Mouse (Mus musculus) intestine, embryonic 16.5 days (tissue): ENCODE measurements at regions not wholly inside any gene's neighbourhood (a gene's known extent, or its start where the extent isn't known, plus 50 kb on each side); places are given as distances from the start of the nearest gene placed in this dataset.
A peak's percentile ranks its signal among the peaks of the same experiment; 100 is the strongest.

Experiments
- ATAC-seq: fragments of 200-750 bp; cut with Nextera tagmentation; 2 replicates; pipeline ENCODE4 v1.8.0; 2017; ENCODE audit warnings: moderate TSS enrichment, moderate library complexity
- H3K27ac ChIP-seq: fragments of 300-500 bp; sonication (generic); 2 replicates; pipeline ENCODE4 v1.5.1; 2014; ENCODE audit warnings: mild to moderate bottlenecking, low read length
- H3K27me3 ChIP-seq: fragments of 300-500 bp; sonication (generic); replicated peaks from 2 replicates; pipeline ENCODE4 v1.6.1; 2014; ENCODE audit warnings: low read length, control low read depth, mixed read lengths; ENCODE audit not compliant: control insufficient read depth, insufficient read depth
- H3K36me3 ChIP-seq: fragments of 300-500 bp; sonication (generic); 2 replicates; pipeline ENCODE4 v1.6.1; 2014; ENCODE audit warnings: low read length, control low read depth; ENCODE audit not compliant: control insufficient read depth, insufficient read depth
- H3K4me1 ChIP-seq: fragments of 300-500 bp; sonication (generic); 2 replicates; pipeline ENCODE4 v1.6.1; 2014; ENCODE audit warnings: low read length, control low read depth, mixed read lengths; ENCODE audit not compliant: control insufficient read depth, insufficient read depth
- H3K4me2 ChIP-seq: fragments of 300-500 bp; sonication (generic); 2 replicates; pipeline ENCODE4 v1.6.1; 2014; ENCODE audit warnings: low read depth, low read length, control low read depth
- H3K4me3 ChIP-seq: fragments of 300-500 bp; sonication (generic); 2 replicates; pipeline ENCODE4 v1.5.1; 2014; ENCODE audit warnings: mild to moderate bottlenecking, low read length
- H3K9ac ChIP-seq: fragments of 300-500 bp; sonication (generic); 2 replicates; pipeline ENCODE4 v1.6.1; 2014; ENCODE audit warnings: low read depth, low read length
- H3K9me3 ChIP-seq: fragments of 300-500 bp; sonication (generic); 2 replicates; pipeline ENCODE4 v1.6.1; 2016; ENCODE audit warnings: low read length, control low read depth; ENCODE audit not compliant: control insufficient read depth
- WGBS: fragments of 180-500 bp; shearing (Covaris S2); extraction: QIAGEN DNeasy Blood & Tissue Kit; methylation state at CpG from one replicate; pipeline ENCODE4 v1.1.7; 2014; 5-methylcytosine and 5-hydroxymethylcytosine counted together

DNA sequence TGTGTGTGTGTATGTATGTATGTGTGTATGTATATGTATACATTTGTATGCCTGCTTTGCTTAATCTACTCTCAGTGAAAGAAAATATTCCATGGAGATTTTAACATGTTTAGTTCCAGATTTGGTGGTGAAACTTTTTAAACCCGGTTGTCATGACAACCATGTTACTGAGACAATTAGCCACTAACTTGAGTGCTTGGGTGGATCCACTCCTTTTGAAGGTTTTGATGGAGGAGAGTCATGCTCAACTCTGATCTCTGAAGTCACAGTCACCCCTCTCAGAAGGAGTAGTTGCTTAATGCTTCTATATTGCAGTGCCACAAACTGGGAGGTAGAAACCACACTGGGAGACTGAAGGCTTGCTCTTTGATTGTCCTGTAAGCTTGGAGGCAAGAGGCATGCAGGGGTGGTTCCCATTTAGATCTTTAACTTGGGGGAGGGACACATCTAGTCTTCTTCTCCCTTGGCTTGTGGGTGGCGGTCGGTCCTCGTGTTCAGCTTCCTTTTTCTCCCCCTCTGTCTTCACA is 301.6 kb upstream of the Cdh11 start:
- H3K4me3 ChIP-seq: no peak overlapping the region
- 84% methylated on average over 4 of the region's 4 CpGs for WGBS
- H3K27ac ChIP-seq: no peak overlapping the region

DNA sequence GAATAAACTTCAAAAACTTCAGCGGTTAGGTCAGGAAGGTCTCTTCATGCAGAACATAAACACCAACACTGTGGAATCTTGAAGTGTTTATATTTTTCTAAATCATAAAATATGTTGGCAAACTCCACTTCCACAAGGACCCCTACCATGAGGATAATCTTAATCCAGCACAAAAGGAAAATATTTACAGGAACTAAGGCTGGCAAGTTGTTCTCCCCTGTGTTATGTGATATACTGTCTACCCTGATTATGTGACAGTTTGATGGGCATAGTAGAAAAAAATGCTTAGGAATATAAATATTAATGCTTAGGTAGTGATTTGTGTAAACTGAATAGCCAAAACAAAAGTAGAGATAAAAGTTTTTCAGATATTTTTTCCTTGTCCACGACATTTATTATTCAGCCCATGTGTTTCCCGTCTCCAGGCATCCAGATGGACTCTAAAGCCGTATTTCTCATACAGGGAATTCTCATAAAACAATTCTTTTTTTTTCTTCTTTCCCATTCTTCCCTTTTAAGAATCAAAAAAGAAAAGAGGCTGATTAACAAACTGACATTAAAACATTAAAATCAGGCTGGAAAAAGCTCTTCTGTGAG is 311.2 kb upstream of the Cdh11 start:
- H3K36me3 ChIP-seq: no peaks in the 10 kb centered on the region
- ATAC-seq: no peak
- H3K4me2 ChIP-seq: no peak overlapping the region
- H3K4me1 ChIP-seq: no peaks in the 10 kb centered on the region
- no peak overlapping the region for H3K4me3 ChIP-seq
- H3K27ac ChIP-seq: no peak overlapping the region
- no peaks in the 10 kb centered on the region for H3K9me3 ChIP-seq
- no peaks in the 10 kb centered on the region for H3K27me3 ChIP-seq
- 43% methylated on average over 4 of the region's 4 CpGs for WGBS
- no peak overlapping the region for H3K9ac ChIP-seq

More for the DNA sequence above, 301.6 kb upstream of the Cdh11 start:
- Histone ChIP-seq H3K4me2 (no peak overlapping the region), H3K27me3 (no peaks in the 10 kb centered on the region), H3K9me3 (no peaks in the 10 kb centered on the region), H3K36me3 (no peaks in the 10 kb centered on the region), H3K4me1 (no peaks in the 10 kb centered on the region), H3K9ac (no peak overlapping the region)
- ATAC-seq: no peak

DNA sequence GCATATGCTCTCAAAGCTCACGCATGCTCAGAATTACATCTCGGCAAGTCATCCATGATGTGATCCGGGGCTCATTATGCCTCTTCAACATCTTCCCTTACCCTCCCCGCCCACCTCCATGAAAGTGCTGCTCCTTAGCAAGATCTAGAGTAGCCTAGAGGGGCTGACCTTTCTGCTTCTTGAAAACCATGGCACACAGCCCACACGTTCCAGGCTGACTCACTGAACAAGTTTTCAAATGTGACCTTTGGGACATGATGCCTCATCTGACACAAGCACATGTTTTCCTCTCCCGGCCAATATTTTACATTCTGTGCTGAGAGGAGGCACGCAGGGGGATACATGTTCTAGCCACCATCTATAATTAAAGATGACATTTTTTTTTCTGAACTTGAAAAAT is 340.1 kb upstream of the Cdh11 start:
- Histone ChIP-seq H3K4me2 (no peak overlapping the region), H3K36me3 (no peaks in the 10 kb centered on the region), H3K9me3 (no peaks in the 10 kb centered on the region), H3K27me3 (no peaks in the 10 kb centered on the region), H3K4me1 (no peaks in the 10 kb centered on the region), H3K27ac (no peak overlapping the region), H3K9ac (no peak overlapping the region), H3K4me3 (no peak overlapping the region)
- WGBS: 79% methylated on average over 7 of the region's 7 CpGs
- no peak for ATAC-seq

DNA sequence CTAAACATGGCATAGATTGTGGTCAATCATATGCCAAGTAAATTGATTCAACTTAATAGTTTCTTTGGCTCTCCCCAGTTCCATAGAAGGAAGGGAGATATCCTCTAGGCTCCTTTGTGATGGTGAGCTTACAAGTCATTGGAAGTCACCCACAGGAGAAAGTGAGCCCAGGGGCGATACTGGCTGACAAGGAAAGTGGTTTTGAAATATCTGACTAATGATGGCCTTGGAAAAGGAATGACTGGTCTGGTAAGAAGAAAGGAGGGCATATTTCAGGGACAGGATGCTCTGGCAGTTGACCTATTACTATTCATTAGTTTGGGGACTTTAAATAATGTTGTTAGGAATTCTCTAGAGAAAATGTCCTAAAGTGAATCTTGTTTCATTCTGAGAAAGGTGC is 352.7 kb upstream of the Cdh11 start:
- 63% methylated on average over 1 of the region's 1 CpGs for WGBS
- Histone ChIP-seq H3K4me1 (no peaks in the 10 kb centered on the region), H3K36me3 (no peaks in the 10 kb centered on the region), H3K4me3 (no peak overlapping the region), H3K9ac (no peak overlapping the region), H3K9me3 (no peaks in the 10 kb centered on the region), H3K27ac (no peak overlapping the region), H3K27me3 (no peaks in the 10 kb centered on the region), H3K4me2 (no peak overlapping the region)
- no peak for ATAC-seq

DNA sequence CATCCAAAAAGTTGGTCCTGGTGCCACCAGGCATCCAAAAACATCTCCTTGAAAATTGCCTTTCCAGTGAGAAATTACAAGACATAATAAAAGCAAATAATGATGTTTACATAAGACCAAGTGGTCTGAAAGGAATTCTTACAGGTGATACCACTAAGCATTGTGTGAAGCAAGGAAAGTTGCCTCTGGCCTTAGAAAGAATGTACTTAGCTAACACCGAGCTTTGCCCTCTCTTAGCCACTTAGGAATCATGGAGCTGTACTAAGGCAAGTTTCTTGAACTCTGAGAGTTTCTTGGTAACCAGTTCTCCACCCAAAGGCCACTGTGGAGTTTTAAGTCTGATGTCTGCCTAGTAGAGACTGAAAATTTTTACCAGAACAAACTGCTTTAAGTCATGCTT is 359.4 kb upstream of the Cdh11 start:
- Histone ChIP-seq H3K27me3 (no peaks in the 10 kb centered on the region), H3K4me3 (no peak overlapping the region), H3K4me1 (no peaks in the 10 kb centered on the region), H3K27ac (no peak overlapping the region), H3K9me3 (no peaks in the 10 kb centered on the region), H3K9ac (no peak overlapping the region), H3K36me3 (no peaks in the 10 kb centered on the region), H3K4me2 (no peak overlapping the region)
- WGBS: 56% methylated on average over 1 of the region's 1 CpGs
- no peak for ATAC-seq

DNA sequence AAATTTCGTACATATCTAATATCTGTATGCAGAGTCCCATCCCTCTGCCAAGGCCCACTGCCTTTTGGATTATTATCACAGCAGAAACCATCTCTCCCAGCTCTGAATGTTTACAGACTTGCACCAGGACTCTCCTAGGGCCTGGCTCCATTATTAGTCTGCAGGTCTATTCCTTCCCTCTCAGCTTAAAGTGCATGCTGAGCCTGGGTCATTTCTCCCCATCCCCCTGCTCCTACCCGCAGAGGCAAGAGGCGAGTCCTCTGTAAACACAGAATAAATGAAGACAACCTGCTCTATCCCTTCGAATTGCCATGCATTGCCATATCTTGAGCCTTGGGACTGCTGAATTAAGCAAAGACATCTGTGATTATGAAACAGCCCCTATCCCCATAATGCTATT is 362.6 kb upstream of the Cdh11 start:
- H3K4me1 ChIP-seq: no peaks in the 10 kb centered on the region
- no peak for ATAC-seq
- H3K36me3 ChIP-seq: no peaks in the 10 kb centered on the region
- no peak overlapping the region for H3K27ac ChIP-seq
- H3K4me3 ChIP-seq: no peak overlapping the region
- WGBS: 45% methylated on average over 4 of the region's 4 CpGs
- H3K4me2 ChIP-seq: no peak overlapping the region
- H3K27me3 ChIP-seq: no peaks in the 10 kb centered on the region
- H3K9ac ChIP-seq: no peak overlapping the region
- no peaks in the 10 kb centered on the region for H3K9me3 ChIP-seq

DNA sequence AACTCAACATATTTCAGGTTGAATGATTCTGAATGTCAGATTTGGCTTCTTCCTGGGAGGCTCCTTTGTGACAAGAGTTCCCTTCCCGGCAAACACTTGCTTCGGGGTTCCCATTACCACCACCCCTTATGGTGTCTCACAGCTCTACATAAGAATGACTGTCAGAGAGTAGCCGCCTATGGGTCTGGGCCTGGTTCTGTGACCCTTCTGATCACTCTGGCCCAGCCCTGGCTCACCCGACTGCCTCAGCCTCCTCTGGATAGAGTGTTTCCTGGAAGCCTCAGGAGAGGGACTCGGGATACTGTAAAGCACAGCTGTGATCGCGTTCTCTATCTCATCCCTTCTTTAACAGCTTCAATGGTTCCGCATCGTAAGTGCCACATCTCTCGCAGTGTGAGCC is 363.0 kb upstream of the Cdh11 start:
- 70% methylated on average over 10 of the region's 10 CpGs for WGBS
- Histone ChIP-seq H3K4me2 (no peak overlapping the region), H3K9me3 (no peaks in the 10 kb centered on the region), H3K36me3 (no peaks in the 10 kb centered on the region), H3K4me3 (no peak overlapping the region), H3K27ac (no peak overlapping the region), H3K4me1 (no peaks in the 10 kb centered on the region), H3K27me3 (no peaks in the 10 kb centered on the region), H3K9ac (no peak overlapping the region)
- ATAC-seq: no peak

DNA sequence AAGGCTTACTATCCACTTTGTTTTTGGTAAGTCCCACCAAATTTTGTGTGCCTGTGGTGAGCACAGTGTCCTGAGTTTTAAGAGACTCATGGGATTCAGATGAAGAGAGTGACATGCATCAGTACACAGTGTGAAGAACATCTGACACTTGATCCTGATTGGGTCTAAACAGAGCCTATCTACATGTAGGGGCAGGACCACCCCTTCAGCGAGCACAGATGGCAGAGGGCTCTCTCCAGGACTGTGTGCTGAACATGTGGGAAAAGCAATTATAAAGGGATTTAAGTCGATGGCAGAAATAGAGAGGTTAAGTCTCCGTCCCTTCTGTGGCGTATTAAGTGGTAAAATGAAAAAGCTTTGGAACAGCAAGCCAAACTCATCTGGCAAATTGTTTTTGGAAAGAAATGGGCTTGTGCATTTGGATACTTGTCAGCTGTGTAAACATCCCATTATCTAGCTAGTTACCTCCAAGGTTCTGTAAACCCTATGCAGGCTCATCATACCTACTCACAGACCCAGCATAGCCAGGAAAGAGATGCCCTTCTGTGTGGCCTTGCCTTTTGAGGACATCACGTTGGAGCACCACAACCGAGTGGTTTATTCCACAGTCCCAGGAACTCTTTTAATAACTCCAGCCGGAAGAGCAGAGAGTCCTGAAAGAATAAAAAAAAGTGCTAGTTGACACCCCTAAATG is 381.3 kb upstream of the Cdh11 start:
- H3K9ac ChIP-seq: no peak overlapping the region
- no peak overlapping the region for H3K4me2 ChIP-seq
- no peaks in the 10 kb centered on the region for H3K4me1 ChIP-seq
- no peaks in the 10 kb centered on the region for H3K9me3 ChIP-seq
- H3K36me3 ChIP-seq: no peaks in the 10 kb centered on the region
- 68% methylated on average over 7 of the region's 7 CpGs for WGBS
- H3K27me3 ChIP-seq: no peaks in the 10 kb centered on the region
- no peak for ATAC-seq
- no peak overlapping the region for H3K4me3 ChIP-seq
- no peak overlapping the region for H3K27ac ChIP-seq

DNA sequence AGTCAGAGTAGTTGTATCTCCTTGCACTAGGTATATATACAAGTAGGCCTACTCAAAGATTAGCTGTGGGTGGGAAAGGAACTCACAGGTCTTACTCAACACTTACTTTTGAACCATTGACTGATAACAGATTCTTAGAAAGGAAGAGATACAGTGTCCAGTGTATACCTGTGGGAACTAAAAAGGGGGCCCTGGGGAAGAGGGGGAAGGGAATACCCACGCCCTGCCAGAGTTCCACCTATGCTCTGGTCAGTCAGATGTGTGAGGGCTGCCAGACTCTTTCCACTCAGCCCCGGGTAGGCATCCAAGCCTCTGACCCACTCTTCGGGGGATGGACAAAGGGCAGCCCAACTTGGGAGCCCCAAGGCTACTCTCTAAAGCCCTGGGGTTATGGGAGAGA is 387.9 kb upstream of the Cdh11 start:
- WGBS: 84% methylated on average over 3 of the region's 3 CpGs
- Histone ChIP-seq H3K27ac (no peak overlapping the region), H3K4me3 (no peak overlapping the region), H3K36me3 (no peaks in the 10 kb centered on the region), H3K4me1 (no peaks in the 10 kb centered on the region), H3K4me2 (no peak overlapping the region), H3K9me3 (no peaks in the 10 kb centered on the region), H3K27me3 (no peaks in the 10 kb centered on the region), H3K9ac (no peak overlapping the region)
- peak; percentile 65 for ATAC-seq
